Mouse (Mus musculus): Measurements from ENCODE around the gene Atf7ip2.

- TF ChIP-seq POLR2A (IDR thresholded peaks at IDR 0.05; ENCODE audit: low read depth, low read length) (0 out of 2 replicates have a peak, but pooled peaks have one; percentile 16), CTCF (IDR thresholded peaks at IDR 0.05; ENCODE audit: borderline replicate concordance, insufficient read depth, low read length) (no peak)
Observed at GRCm38 (mm10) chr16:10170005-10170404, 22.5 kb upstream of the Atf7ip2 start, which contains the start of gene Rpl39l.

Data from embryonic fibroblast, embryonic 13.5 days (primary cell).